Mouse (Mus musculus): ENCODE data around the gene Dclk1. TPM values are rescaled to one million over a fixed set of nuclear protein-coding genes. Genes with fewer than 3 reads are reported as not detected.

Dclk1 gene
- total and polyA plus RNA-seq, 3 experiments, result 1.2 to 5.6 (median 3.6) TPM

- no peak for DNase-seq
- Histone ChIP-seq H3K4me3 (no peak overlapping the region), H3K27ac (no peak overlapping the region), H3K79me2 (replicated peaks; ENCODE audit: control insufficient read depth, insufficient read depth, low read length) (no peaks in the 10 kb centered on the region), H3K36me3 (ENCODE audit: control insufficient read depth, insufficient read depth, low read length) (no peaks in the 10 kb centered on the region), H3K27me3 (ENCODE audit: control insufficient read depth, insufficient read depth, low read length) (no peaks in the 10 kb centered on the region), H3K9ac (ENCODE audit: low read depth, low read length) (no peak overlapping the region), H3K4me1 (ENCODE audit: control insufficient read depth, insufficient read depth, low read length) (no peaks in the 10 kb centered on the region; the same call in 1 of the 2 replicates)
- WGBS, result 87% methylated on average over 3 of the region's 3 CpGs
- intact Hi-C loops (cut with DNase I), result no loop called here
- no peak for TF ChIP-seq POLR2A (IDR thresholded peaks at IDR 0.05; ENCODE audit: insufficient read depth, low read depth, low read length)
- no peak for TF ChIP-seq EP300 (IDR thresholded peaks at IDR 0.05; ENCODE audit: insufficient read depth, low read depth, low read length)
- no peak for TF ChIP-seq CTCF (IDR thresholded peaks at IDR 0.05)
Observed at GRCm38 (mm10) chr3:55571034-55571433, 328.9 kb downstream of the Dclk1 start.

- no peak for TF ChIP-seq CTCF (IDR thresholded peaks at IDR 0.05)
- no peak for TF ChIP-seq EP300 (IDR thresholded peaks at IDR 0.05; ENCODE audit: insufficient read depth, low read depth, low read length)
- no peak for TF ChIP-seq POLR2A (IDR thresholded peaks at IDR 0.05; ENCODE audit: insufficient read depth, low read depth, low read length)
- Histone ChIP-seq H3K27ac (no peak overlapping the region; the same call in 1 of the 2 replicates), H3K79me2 (replicated peaks; ENCODE audit: control insufficient read depth, insufficient read depth, low read length) (no peaks in the 10 kb centered on the region), H3K36me3 (ENCODE audit: control insufficient read depth, insufficient read depth, low read length) (no peaks in the 10 kb centered on the region), H3K4me1 (ENCODE audit: control insufficient read depth, insufficient read depth, low read length) (no peaks in the 10 kb centered on the region; the same call in 1 of the 2 replicates), H3K9ac (ENCODE audit: low read depth, low read length) (no peak overlapping the region), H3K4me3 (no peak overlapping the region), H3K27me3 (ENCODE audit: control insufficient read depth, insufficient read depth, low read length) (no peaks in the 10 kb centered on the region)
- DNase-seq, result peak; percentile 30 to 38
- WGBS, result 63% methylated on average over 11 of the region's 11 CpGs
- intact Hi-C loops (cut with DNase I), result no loop called here
Observed at GRCm38 (mm10) chr3:55571552-55572296, 329.6 kb downstream of the Dclk1 start.

GRCm38 (mm10) chr3:55572297-55572681, 330.1 kb downstream of the Dclk1 start:
- H3K9ac ChIP-seq (ENCODE audit: low read depth, low read length), result no peak overlapping the region
- 83% methylated on average over 4 of the region's 4 CpGs for WGBS
- TF ChIP-seq POLR2A (IDR thresholded peaks at IDR 0.05; ENCODE audit: insufficient read depth, low read depth, low read length), result no peak
- TF ChIP-seq EP300 (IDR thresholded peaks at IDR 0.05; ENCODE audit: insufficient read depth, low read depth, low read length), result no peak
- no peak for TF ChIP-seq CTCF (IDR thresholded peaks at IDR 0.05)
- intact Hi-C loops (cut with DNase I), result no loop called here
- no peaks in the 10 kb centered on the region for H3K79me2 ChIP-seq (replicated peaks; ENCODE audit: control insufficient read depth, insufficient read depth, low read length)
- no peak overlapping the region for H3K4me3 ChIP-seq
- DNase-seq, result no peak
- no peaks in the 10 kb centered on the region for H3K36me3 ChIP-seq (ENCODE audit: control insufficient read depth, insufficient read depth, low read length)
- no peaks in the 10 kb centered on the region for H3K27me3 ChIP-seq (ENCODE audit: control insufficient read depth, insufficient read depth, low read length)
- no peaks in the 10 kb centered on the region; the same call in 1 of the 2 replicates for H3K4me1 ChIP-seq (ENCODE audit: control insufficient read depth, insufficient read depth, low read length)
- H3K27ac ChIP-seq, result no peak overlapping the region; the same call in 1 of the 2 replicates

GRCm38 (mm10) chr3:55574003-55574402, 331.8 kb downstream of the Dclk1 start:
- no peaks in the 10 kb centered on the region for H3K36me3 ChIP-seq (ENCODE audit: control insufficient read depth, insufficient read depth, low read length)
- intact Hi-C loops (cut with DNase I), result no loop called here
- TF ChIP-seq CTCF (IDR thresholded peaks at IDR 0.05), result peak; percentile 35
- TF ChIP-seq POLR2A (IDR thresholded peaks at IDR 0.05; ENCODE audit: insufficient read depth, low read depth, low read length), result no peak
- H3K4me1 ChIP-seq (ENCODE audit: control insufficient read depth, insufficient read depth, low read length), result no peaks in the 10 kb centered on the region; the same call in 1 of the 2 replicates
- 45% methylated on average over 4 of the region's 4 CpGs for WGBS
- no peak for DNase-seq
- H3K4me3 ChIP-seq, result no peak overlapping the region
- H3K27me3 ChIP-seq (ENCODE audit: control insufficient read depth, insufficient read depth, low read length), result no peaks in the 10 kb centered on the region
- H3K27ac ChIP-seq, result no peak overlapping the region
- H3K79me2 ChIP-seq (replicated peaks; ENCODE audit: control insufficient read depth, insufficient read depth, low read length), result no peaks in the 10 kb centered on the region
- H3K9ac ChIP-seq (ENCODE audit: low read depth, low read length), result no peak overlapping the region

- DNase-seq, result no peak
- no peak for TF ChIP-seq EP300 (IDR thresholded peaks at IDR 0.05; ENCODE audit: insufficient read depth, low read depth, low read length)
- no peak for TF ChIP-seq POLR2A (IDR thresholded peaks at IDR 0.05; ENCODE audit: insufficient read depth, low read depth, low read length)
- no peak for TF ChIP-seq CTCF (IDR thresholded peaks at IDR 0.05)
- Histone ChIP-seq H3K79me2 (replicated peaks; ENCODE audit: control insufficient read depth, insufficient read depth, low read length) (no peaks in the 10 kb centered on the region), H3K36me3 (ENCODE audit: control insufficient read depth, insufficient read depth, low read length) (no peaks in the 10 kb centered on the region), H3K9ac (ENCODE audit: low read depth, low read length) (no peak overlapping the region), H3K27ac (no peak overlapping the region), H3K27me3 (ENCODE audit: control insufficient read depth, insufficient read depth, low read length) (no peaks in the 10 kb centered on the region), H3K4me1 (ENCODE audit: control insufficient read depth, insufficient read depth, low read length) (no peaks in the 10 kb centered on the region), H3K4me3 (no peak overlapping the region)
- intact Hi-C loops (cut with DNase I), result no loop called here
- 65% methylated on average over 12 of the region's 12 CpGs for WGBS
Observed at GRCm38 (mm10) chr3:55587434-55587971, 345.3 kb downstream of the Dclk1 start.

Data from heart, adult 2 months (tissue).